Mouse (Mus musculus): ENCODE measurements around the gene Nlrp10. TPM values are rescaled to one million over a fixed set of nuclear protein-coding genes. Genes with fewer than 3 reads are reported as not detected.

Gene Nlrp10
- 1.7 TPM for total RNA-seq (2023)

GRCm38 (mm10) chr7:108929726-108930393 is at the start of gene Nlrp10:
TSS of gene Nlrp10 (minus strand) at chr7:108930178.

GRCm38 (mm10) chr7:108950312-108950761 is 20.4 kb upstream of the Nlrp10 start, which contains the start of gene Tub:
TSS of gene Tub (plus strand) at chr7:108950338.

GRCm38 (mm10) chr7:108933794-108934731 is 4.1 kb upstream of the Nlrp10 start, which contains the start of gene Eif3f:
TSS of gene Eif3f (plus strand) at chr7:108934417.

GRCm38 (mm10) chr7:108894320-108894719 is 35.7 kb downstream of the Nlrp10 start, which contains the start of gene Olfr519:
TSS of gene Olfr519 (minus strand) at chr7:108894420.

GRCm38 (mm10) chr7:108884906-108885305 is 45.1 kb downstream of the Nlrp10 start, which contains the start of gene Olfr518:
TSS of gene Olfr518 (minus strand) at chr7:108885006.

GRCm38 (mm10) chr7:108872279-108872678 is 57.7 kb downstream of the Nlrp10 start, which contains the start of gene Olfr517:
TSS of gene Olfr517 (minus strand) at chr7:108872379.

Other genes with a start within 250 kb of the Nlrp10 start
- not detected for gene Olfr512, start 216.9 kb downstream of the Nlrp10 start, total RNA-seq (2023)
- gene Olfr513, start 179.2 kb downstream of the Nlrp10 start, total RNA-seq (2023): not detected
- not detected for gene Olfr514, start 104.2 kb downstream of the Nlrp10 start, total RNA-seq (2023)
- not detected for gene Olfr516, start 79.6 kb downstream of the Nlrp10 start, total RNA-seq (2023)
- not detected for gene Olfr517, start 57.8 kb downstream of the Nlrp10 start, total RNA-seq (2023)
- not detected for gene Olfr518, start 45.2 kb downstream of the Nlrp10 start, total RNA-seq (2023)
- gene Olfr519, start 35.8 kb downstream of the Nlrp10 start, total RNA-seq (2023): not detected
- gene Eif3f, start 4.2 kb upstream of the Nlrp10 start, total RNA-seq (2023): 256 TPM
- 0.86 TPM for gene Tub, start 20.2 kb upstream of the Nlrp10 start, total RNA-seq (2023)
- not detected for gene Ric3, start 153.2 kb upstream of the Nlrp10 start, total RNA-seq (2023)
- gene Lmo1, start 245.0 kb upstream of the Nlrp10 start, total RNA-seq (2023): 0.95 TPM